Mouse (Mus musculus) MEL (cell line): ENCODE results near the gene Olfr215. TPM values are rescaled to one million over a fixed set of nuclear protein-coding genes. Genes with fewer than 3 reads are reported as not detected.

ENCODE experiments used
- DNase-seq: peaks from one replicate; pipeline ENCODE4 v3.0.0; 2011; ENCODE audit warnings: low read depth, low spot score
- H3K27ac ChIP-seq: 2 replicates; pipeline ENCODE4 v1.5.1; 2012; ENCODE audit warnings: low read depth, mild to moderate bottlenecking, control low read depth, low read length, moderate library complexity; ENCODE audit not compliant: control insufficient read depth
- H3K27me3 ChIP-seq, 2 experiments: fragments of 150-350 bp in 1 of 2; sonication (generic) in 1 of 2; 2 replicates each; pipeline ENCODE4 v1.6.1; 2012; ENCODE audit warnings: low read length in 2 of 2, mild to moderate bottlenecking in 2 of 2, improper control_type of control experiment in 1 of 2, moderate library complexity in 1 of 2; ENCODE audit not compliant: insufficient read depth in 2 of 2, control insufficient read depth in 1 of 2
- H3K36me3 ChIP-seq, 2 experiments: 2 replicates each; pipeline ENCODE4 v1.6.1; 2012 to 2014; ENCODE audit warnings: low read length in 2 of 2, improper control_type of control experiment in 1 of 2, inconsistent platforms in 1 of 2, mild to moderate bottlenecking in 1 of 2; ENCODE audit not compliant: insufficient read depth in 2 of 2, control insufficient read depth in 1 of 2
- H3K4me1 ChIP-seq, 2 experiments: fragments of 150-350 bp in 1 of 2; sonication (generic) in 1 of 2; 2 replicates each; pipeline ENCODE4 v1.6.1; 2012; ENCODE audit warnings: low read length in 2 of 2, improper control_type of control experiment in 1 of 2, mild to moderate bottlenecking in 1 of 2; ENCODE audit not compliant: insufficient read depth in 2 of 2, control insufficient read depth in 1 of 2
- H3K4me3 ChIP-seq, 2 experiments: fragments of 150-350 bp in 1 of 2; sonication (generic) in 1 of 2; 2 replicates each; pipeline ENCODE4 v1.5.1; 2012; ENCODE audit warnings: low read depth in 2 of 2, low read length in 2 of 2, mild to moderate bottlenecking in 2 of 2, moderate library complexity in 2 of 2, control low read depth in 1 of 2, improper control_type of control experiment in 1 of 2; ENCODE audit not compliant: control insufficient read depth in 1 of 2, insufficient read depth in 1 of 2
- H3K79me2 ChIP-seq: 2 replicates; pipeline ENCODE4 v1.6.1; 2012; ENCODE audit warnings: mild to moderate bottlenecking, low read length, moderate library complexity; ENCODE audit not compliant: control insufficient read depth, poor library complexity, insufficient read depth
- H3K9ac ChIP-seq: 2 replicates; pipeline ENCODE4 v1.6.1; 2012; ENCODE audit warnings: low read depth, mild to moderate bottlenecking, control low read depth, low read length, moderate library complexity; ENCODE audit not compliant: control insufficient read depth, poor library complexity, severe bottlenecking
- H3K9me3 ChIP-seq: fragments of 150-350 bp; sonication (generic); replicated peaks from 2 replicates; pipeline ENCODE4 v1.6.1; 2012; ENCODE audit warnings: mild to moderate bottlenecking, low read length, improper control_type of control experiment, moderate library complexity; ENCODE audit not compliant: insufficient read depth
- BHLHE40 ChIP-seq: IDR thresholded peaks from 2 replicates; pipeline ENCODE4 v1.6.1; 2012; ENCODE audit warnings: low read depth, mild to moderate bottlenecking, inconsistent platforms, low read length, improper control_type of control experiment, borderline replicate concordance
- CHD1 ChIP-seq: IDR thresholded peaks from 2 replicates; pipeline ENCODE4 v1.6.1; 2012; ENCODE audit warnings: low read depth, mild to moderate bottlenecking, inconsistent platforms, low read length, improper control_type of control experiment
- CHD2 ChIP-seq: IDR thresholded peaks from 2 replicates; pipeline ENCODE4 v1.6.1; 2011; ENCODE audit warnings: low read length, improper control_type of control experiment
- CTCF ChIP-seq, 3 experiments: IDR thresholded peaks in 2 of 3; conservative IDR thresholded peaks in 1 of 3; 2 replicates each; pipeline ENCODE4 v1.5.1; 2011 to 2012; ENCODE audit warnings: low read length in 3 of 3, low read depth in 2 of 3, mild to moderate bottlenecking in 2 of 3, improper control_type of control experiment in 1 of 3, inconsistent platforms in 1 of 3, mixed read lengths in 1 of 3, moderate library complexity in 1 of 3; ENCODE audit not compliant: control insufficient read depth in 1 of 3, insufficient read depth in 1 of 3, poor library complexity in 1 of 3, severe bottlenecking in 1 of 3
- ELF1 ChIP-seq: IDR thresholded peaks from 2 replicates; pipeline ENCODE4 v1.6.1; 2014; ENCODE audit warnings: low read depth, mild to moderate bottlenecking, inconsistent platforms, low read length, improper control_type of control experiment, moderate library complexity
- ETS1 ChIP-seq: IDR thresholded peaks from 2 replicates; pipeline ENCODE4 v1.6.1; 2012; ENCODE audit warnings: low read depth, mild to moderate bottlenecking, inconsistent platforms, low read length, improper control_type of control experiment, moderate library complexity
- GABPA ChIP-seq: IDR thresholded peaks from 2 replicates; pipeline ENCODE4 v1.6.1; 2012; ENCODE audit warnings: low read depth, mild to moderate bottlenecking, inconsistent platforms, low read length, improper control_type of control experiment, moderate library complexity
- GATA1 ChIP-seq: IDR thresholded peaks from 2 replicates; pipeline ENCODE4 v1.6.1; 2011; ENCODE audit warnings: low read depth, low read length, improper control_type of control experiment
- HCFC1 ChIP-seq: IDR thresholded peaks from 2 replicates; pipeline ENCODE4 v1.6.1; 2012; ENCODE audit warnings: low read depth, mild to moderate bottlenecking, inconsistent platforms, low read length, improper control_type of control experiment, moderate library complexity
- JUND ChIP-seq: IDR thresholded peaks from 2 replicates; pipeline ENCODE4 v1.6.1; 2011; ENCODE audit warnings: low read depth, mild to moderate bottlenecking, improper control_type of control experiment, low read length
- KAT2A ChIP-seq: conservative IDR thresholded peaks from 2 replicates; pipeline ENCODE4 v1.6.1; 2012; ENCODE audit warnings: low read depth, low read length, improper control_type of control experiment, inconsistent platforms
- MAFK ChIP-seq: IDR thresholded peaks from 2 replicates; pipeline ENCODE4 v1.6.1; 2011; ENCODE audit warnings: low read depth, mild to moderate bottlenecking, low read length, improper control_type of control experiment, borderline replicate concordance
- MAX ChIP-seq: IDR thresholded peaks from 2 replicates; pipeline ENCODE4 v1.6.1; 2011; ENCODE audit warnings: low read length, improper control_type of control experiment
- MAZ ChIP-seq: IDR thresholded peaks from 2 replicates; pipeline ENCODE4 v1.6.1; 2012; ENCODE audit warnings: low read depth, mild to moderate bottlenecking, inconsistent platforms, low read length, improper control_type of control experiment
- MXI1 ChIP-seq: IDR thresholded peaks from 2 replicates; pipeline ENCODE4 v1.6.1; 2011; ENCODE audit warnings: mild to moderate bottlenecking, low read depth, low read length, improper control_type of control experiment
- NELFE ChIP-seq: IDR thresholded peaks from 2 replicates; pipeline ENCODE4 v1.6.1; 2011; ENCODE audit warnings: low read depth, low read length, improper control_type of control experiment
- NRF1 ChIP-seq: IDR thresholded peaks from 2 replicates; pipeline ENCODE4 v1.6.1; 2014; ENCODE audit warnings: low read depth, mild to moderate bottlenecking, inconsistent platforms, low read length, improper control_type of control experiment, moderate library complexity; ENCODE audit not compliant: poor library complexity, insufficient read depth, severe bottlenecking
- POLR2A ChIP-seq, 2 experiments: IDR thresholded peaks; 2 replicates each; pipeline ENCODE4 v1.6.1; 2011 to 2012; ENCODE audit warnings: low read length in 2 of 2, mild to moderate bottlenecking in 2 of 2, control low read depth in 1 of 2, improper control_type of control experiment in 1 of 2, low read depth in 1 of 2, moderate library complexity in 1 of 2; ENCODE audit not compliant: control insufficient read depth in 1 of 2, insufficient read depth in 1 of 2, poor library complexity in 1 of 2
- RAD21 ChIP-seq: IDR thresholded peaks from 2 replicates; pipeline ENCODE4 v1.6.1; 2011; ENCODE audit warnings: mild to moderate bottlenecking, low read depth, low read length, improper control_type of control experiment
- SIN3A ChIP-seq: IDR thresholded peaks from 2 replicates; pipeline ENCODE4 v1.6.1; 2012; ENCODE audit warnings: low read length, improper control_type of control experiment, inconsistent platforms
- SMC3 ChIP-seq: IDR thresholded peaks from 2 replicates; pipeline ENCODE4 v1.6.1; 2011; ENCODE audit warnings: low read depth, low read length, improper control_type of control experiment
- TBP ChIP-seq: IDR thresholded peaks from 2 replicates; pipeline ENCODE4 v1.8.0; 2011; ENCODE audit warnings: low read depth, low read length, improper control_type of control experiment
- TCF12 ChIP-seq: IDR thresholded peaks from 2 replicates; pipeline ENCODE4 v1.6.1; 2014; ENCODE audit warnings: low read depth, mild to moderate bottlenecking, inconsistent platforms, low read length, improper control_type of control experiment, moderate library complexity
- ZKSCAN1 ChIP-seq: IDR thresholded peaks from 2 replicates; pipeline ENCODE4 v1.6.1; 2012; ENCODE audit warnings: low read depth, mild to moderate bottlenecking, inconsistent platforms, low read length, improper control_type of control experiment, moderate library complexity
- polyA plus RNA-seq, 2 experiments: library from polyadenylated mRNA; stranded (reverse) in 1 of 2; unstranded in 1 of 2; fragments of >175 nt in 1 of 2; fragments of >200 nt in 1 of 2; gene quantifications; 2 replicates each; pipeline versions ENCODE4 v1.2.1 to v1.2.4; 2012; ENCODE audit warnings: low replicate concordance in 2 of 2, low read depth in 1 of 2; ENCODE audit not compliant: insufficient read length in 2 of 2, insufficient read depth in 1 of 2, missing spikeins in 1 of 2
- total RNA-seq: library from RNA; depleted of rRNA; stranded (reverse); fragments of 300-350 nt; gene quantifications from 2 replicates; pipeline ENCODE4 v1.2.3, GENCODE M21; 2012; rRNA removed

Gene Olfr215
- not detected in 2 replicates for total RNA-seq
- under 1 TPM in 1 of 2 experiments, not detected in 1; 0.04 TPM for polyA plus RNA-seq

GRCm38 (mm10) chr6:116584095-116584494, at the start of gene Olfr215:
Olfr215 (minus strand) TSS chr6:116584195.
- no peaks in the 10 kb centered on the region for H3K4me1 ChIP-seq
- no peaks in the 10 kb centered on the region for H3K79me2 ChIP-seq
- TF ChIP-seq HCFC1 (no peak), BHLHE40 (no peak), CHD1 (no peak), SIN3A (no peak), NRF1 (no peak), MAX (no peak), MAZ (no peak), TBP (no peak), ZKSCAN1 (no peak), GATA1 (no peak), MXI1 (no peak), MAFK (no peak), GABPA (no peak), JUND (no peak), POLR2A (IDR thresholded peaks at IDR 0.05; ENCODE audit: control insufficient read depth in 1 of 2, insufficient read depth in 1 of 2, low read depth in 1 of 2, low read length in 2 of 2, poor library complexity in 1 of 2) (no peak)
- H3K9me3 ChIP-seq, result no peaks in the 10 kb centered on the region
- H3K27ac ChIP-seq, result no peak within 1 kb of the TSS
- no peaks in the 10 kb centered on the region for H3K36me3 ChIP-seq
- H3K27me3 ChIP-seq, result no peaks in the 10 kb centered on the region
- DNase-seq, result no peak
- H3K9ac ChIP-seq, result no peak within 1 kb of the TSS
- no peak within 1 kb of the TSS for H3K4me3 ChIP-seq

DNA sequence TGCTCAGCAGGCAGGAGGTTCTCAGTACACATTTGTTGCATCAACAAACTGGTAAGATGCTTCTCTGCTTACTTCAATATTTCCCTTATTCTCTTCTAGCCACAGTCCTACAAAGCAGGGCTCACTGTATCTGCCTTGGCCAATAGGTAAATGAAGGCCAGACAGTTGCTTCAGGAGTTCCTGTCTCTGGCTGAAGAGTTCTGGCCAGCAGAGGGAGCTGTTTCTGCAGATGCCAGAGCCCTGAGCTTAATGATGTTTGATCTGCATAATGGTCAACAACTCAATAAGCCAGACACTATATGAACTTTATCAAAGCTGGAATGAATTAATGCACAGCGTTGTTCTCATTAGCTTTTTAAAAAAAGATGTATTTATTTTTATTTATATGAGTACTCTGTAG, 48.1 kb upstream of the Olfr215 start:
- no peaks in the 10 kb centered on the region for H3K4me1 ChIP-seq
- H3K4me3 ChIP-seq, result no peak overlapping the region
- DNase-seq, result peak; percentile 32
- H3K27me3 ChIP-seq, result no peaks in the 10 kb centered on the region
- no peaks in the 10 kb centered on the region for H3K79me2 ChIP-seq
- H3K27ac ChIP-seq, result no peak overlapping the region
- H3K36me3 ChIP-seq, result no peaks in the 10 kb centered on the region
- no peaks in the 10 kb centered on the region for H3K9me3 ChIP-seq
- TF ChIP-seq MAFK (no peak), NELFE (no peak), TCF12 (no peak), CHD2 (no peak), ELF1 (no peak), ETS1 (no peak), SMC3 (peak; percentile 33), CTCF (IDR thresholded peaks at IDR 0.05 in 2 of 3, conservative IDR thresholded peaks at IDR 0.05 in 1 of 3; ENCODE audit: control insufficient read depth in 1 of 3, insufficient read depth in 1 of 3, low read depth in 2 of 3, low read length in 3 of 3, poor library complexity in 1 of 3, severe bottlenecking in 1 of 3) (peak; percentile 41 to 60 (median 52)), KAT2A (no peak), RAD21 (peak; percentile 32), MAX (no peak)
- H3K9ac ChIP-seq, result no peak overlapping the region
